Mouse (Mus musculus) urinary bladder, postnatal 25 days (tissue): ENCODE measurements around the gene Hoxa6.

Experiments used
- DNase-seq: peaks from one replicate; pipeline ENCODE4 v3.0.0; 2022; ENCODE audit warnings: low spot score

The Hoxa6 gene

GRCm38 (mm10) chr6:52177806-52178205 lies 30.7 kb downstream of the Hoxa6 start:
- no peak for DNase-seq

DNA sequence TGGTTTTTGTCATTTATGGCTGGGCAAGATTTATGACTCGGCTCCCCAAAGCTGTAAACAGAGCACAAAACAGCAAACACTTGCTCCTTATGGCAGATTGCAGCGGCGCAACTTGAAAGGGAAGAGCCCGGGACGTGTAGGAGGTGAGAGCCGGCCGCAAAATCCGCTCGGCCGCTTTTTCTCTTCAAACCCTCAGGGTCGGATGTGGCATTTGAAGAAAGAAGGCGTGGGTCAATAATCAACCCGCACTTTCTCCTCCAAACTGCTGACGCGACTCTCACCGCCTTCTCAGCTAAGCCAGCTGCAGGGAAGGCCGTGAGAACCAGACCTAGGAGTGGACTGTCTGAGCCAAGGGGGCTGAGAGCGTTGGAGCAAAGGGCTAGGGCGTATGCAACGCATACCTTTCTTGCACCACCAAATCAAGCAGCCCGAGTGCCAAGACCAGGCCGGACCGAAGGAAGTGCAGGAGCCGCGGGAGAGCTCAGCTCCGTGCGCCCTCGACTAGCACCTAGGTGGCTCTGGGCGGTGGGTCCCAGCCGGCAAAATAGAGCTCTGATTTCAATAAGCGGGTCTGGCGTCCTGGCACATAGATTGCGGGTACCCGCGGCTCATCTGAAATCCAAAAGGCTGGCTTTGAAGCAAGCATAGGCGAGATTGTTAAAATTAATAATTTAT lies 31.3 kb downstream of the Hoxa6 start, which contains the start of gene 5730596B20Rik:
TSS of gene 5730596B20Rik (plus strand) at position 438 of the 675 bp plus-strand sequence.
- no peak for DNase-seq

DNA sequence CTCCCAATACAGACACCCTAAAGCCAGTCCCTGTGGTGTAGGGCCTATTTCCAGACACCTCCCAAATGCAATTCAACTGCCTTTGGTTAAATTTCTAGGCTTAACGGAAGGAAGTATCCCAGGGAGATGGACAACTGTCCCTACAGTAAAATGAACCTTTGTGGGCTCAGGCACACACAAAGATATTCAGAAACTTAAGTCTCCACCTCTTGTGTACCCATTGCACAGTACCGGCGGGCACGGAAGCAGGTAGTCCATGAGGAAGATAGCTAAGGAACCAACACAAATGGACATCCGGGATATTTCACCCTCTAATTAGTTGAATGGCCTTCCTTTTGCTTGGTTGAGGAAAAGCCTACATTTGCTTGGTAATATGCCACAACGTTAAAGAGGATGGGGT lies 32.1 kb downstream of the Hoxa6 start:
- DNase-seq: no peak

GRCm38 (mm10) chr6:52175864-52176263 lies 32.7 kb downstream of the Hoxa6 start:
- no peak for DNase-seq

GRCm38 (mm10) chr6:52174968-52175751 lies 33.4 kb downstream of the Hoxa6 start:
- no peak for DNase-seq

- no peak for DNase-seq
Measured at GRCm38 (mm10) chr6:52173648-52174047, 34.9 kb downstream of the Hoxa6 start.

GRCm38 (mm10) chr6:52172501-52172900 lies 36.0 kb downstream of the Hoxa6 start:
- DNase-seq: peak; percentile 78

- DNase-seq: no peak
Measured at GRCm38 (mm10) chr6:52171938-52172337, 36.6 kb downstream of the Hoxa6 start.

- no peak for DNase-seq
Measured at GRCm38 (mm10) chr6:52171331-52171730, 37.2 kb downstream of the Hoxa6 start.

DNA sequence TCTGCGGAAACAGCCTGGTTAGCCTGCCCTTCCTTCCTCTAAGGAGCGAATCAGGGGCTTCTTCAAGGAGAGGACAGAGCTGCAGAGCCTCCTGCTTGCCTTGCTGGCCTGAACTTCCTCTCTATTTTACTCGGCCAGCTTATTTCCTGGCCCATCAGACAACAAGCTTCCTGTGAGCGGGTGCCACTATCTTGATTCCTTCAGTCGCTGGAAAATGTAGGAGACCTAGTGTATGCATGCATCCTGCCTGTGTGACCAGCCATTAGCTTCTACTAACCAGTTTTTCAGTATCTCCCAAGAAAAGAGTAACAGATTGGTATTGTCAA lies 37.7 kb downstream of the Hoxa6 start:
- no peak for DNase-seq

DNA sequence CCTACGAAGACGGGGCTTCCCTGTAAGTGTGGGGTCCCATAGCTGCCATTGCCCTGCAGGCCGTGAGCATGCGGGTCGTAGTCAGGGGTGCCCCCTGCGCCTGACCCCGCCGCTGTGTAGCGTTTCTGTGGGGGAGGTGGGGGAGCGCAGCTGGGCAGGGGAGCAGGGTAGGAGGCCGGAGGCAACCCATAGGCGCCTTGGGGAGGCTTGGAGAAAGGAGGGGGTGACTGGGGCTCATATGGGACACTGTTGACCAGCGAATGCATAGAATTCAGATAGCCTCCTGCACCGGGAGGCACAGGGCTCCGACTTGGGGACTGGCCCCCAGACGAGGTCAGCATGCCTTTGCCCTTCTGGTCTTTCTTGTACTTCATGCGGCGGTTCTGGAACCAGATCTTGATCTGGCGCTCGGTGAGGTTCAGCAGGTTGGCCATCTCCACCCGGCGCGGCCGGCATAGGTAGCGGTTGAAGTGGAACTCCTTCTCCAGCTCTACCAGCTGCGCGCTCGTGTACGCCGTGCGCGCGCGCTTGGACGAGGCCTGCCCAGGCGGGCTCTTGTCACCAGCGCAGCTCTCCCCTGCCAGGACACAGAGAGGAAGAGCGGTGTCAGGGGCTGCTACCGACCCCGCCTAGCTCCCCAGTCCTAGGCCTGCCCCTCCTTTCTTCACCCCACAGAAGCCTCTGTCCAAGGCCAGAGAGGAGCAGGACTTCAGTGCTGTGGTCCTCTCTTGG lies 38.2 kb downstream of the Hoxa6 start:
- DNase-seq: no peak

GRCm38 (mm10) chr6:52169499-52170165 lies 38.9 kb downstream of the Hoxa6 start:
- DNase-seq: no peak

- no peak for DNase-seq
Measured at GRCm38 (mm10) chr6:52168191-52169055, 40.1 kb downstream of the Hoxa6 start.

DNA sequence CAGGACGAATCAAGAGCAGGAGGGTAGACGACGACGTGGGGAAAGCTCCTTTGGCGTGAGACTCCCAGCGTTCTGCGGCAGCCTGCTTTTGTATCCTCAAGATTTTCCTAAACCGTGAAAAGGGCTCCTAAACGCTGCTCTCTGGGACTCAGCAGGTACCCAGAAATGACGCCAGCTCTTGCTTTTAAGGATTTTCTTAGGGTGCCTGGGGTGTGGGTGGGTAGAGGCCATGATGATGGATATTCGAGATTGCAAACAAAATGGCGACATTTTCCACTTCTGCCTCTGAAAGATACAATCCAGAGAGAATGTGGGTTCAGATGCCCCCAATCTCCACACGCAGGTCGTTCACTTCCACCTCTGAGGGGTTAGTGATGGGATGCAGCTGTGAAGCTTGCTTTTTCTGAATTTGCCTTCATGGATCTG lies 40.8 kb downstream of the Hoxa6 start:
- no peak for DNase-seq

GRCm38 (mm10) chr6:52167176-52167575 lies 41.3 kb downstream of the Hoxa6 start:
- no peak for DNase-seq

DNA sequence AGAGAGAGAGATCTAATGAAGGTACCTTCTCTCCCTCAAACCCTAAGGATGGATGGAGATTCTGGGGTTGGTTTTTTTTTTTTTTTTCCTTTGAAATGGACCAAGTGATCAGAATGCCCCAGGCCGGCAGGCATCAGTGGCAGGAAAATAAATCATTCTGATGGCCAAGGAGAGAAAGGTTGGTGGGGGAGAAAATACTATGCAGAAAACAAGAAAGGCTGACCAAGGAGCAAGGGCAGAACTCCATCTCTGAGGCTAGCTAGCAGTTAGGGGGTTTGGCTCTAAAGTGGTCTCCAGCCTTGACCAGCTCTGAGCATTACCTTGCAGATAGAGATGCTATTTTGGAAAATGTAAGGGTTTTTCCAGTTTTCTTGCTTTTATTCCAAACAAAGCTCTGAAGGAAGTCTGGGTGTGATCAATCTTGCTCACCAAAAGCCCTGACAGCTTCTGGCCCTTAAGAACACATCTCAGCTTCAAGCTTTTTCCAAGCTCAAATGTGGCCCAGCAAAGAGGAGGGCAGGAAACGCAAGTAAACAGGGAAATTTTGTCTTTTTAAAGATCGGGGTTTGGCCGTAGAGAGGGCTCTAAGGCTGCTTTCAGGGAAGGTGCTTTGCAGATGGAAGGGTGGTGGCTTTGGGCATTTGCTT lies 42.0 kb downstream of the Hoxa6 start:
- DNase-seq: no peak

GRCm38 (mm10) chr6:52165441-52166370 lies 42.8 kb downstream of the Hoxa6 start:
- no peak for DNase-seq

- no peak for DNase-seq
Measured at GRCm38 (mm10) chr6:52164626-52165440, 43.7 kb downstream of the Hoxa6 start, which contains the start of gene Hoxa2. Hoxa2 (minus strand) TSS chr6:52164831.
